Mouse (Mus musculus) embryonic fibroblast, embryonic 13.5 days (primary cell): ENCODE data around the gene Lcmt1. TPM values are rescaled to one million over a fixed set of nuclear protein-coding genes. Genes with fewer than 3 reads are reported as not detected.

Source experiments
- H3K27ac ChIP-seq: 2 replicates; pipeline ENCODE4 v1.5.1; 2012; ENCODE audit warnings: low read length, control low read depth, inconsistent platforms; ENCODE audit not compliant: insufficient read depth
- H3K4me1 ChIP-seq: 2 replicates; pipeline ENCODE4 v1.6.1; 2011; ENCODE audit warnings: low read length; ENCODE audit not compliant: control insufficient read depth, insufficient read depth
- H3K4me3 ChIP-seq: 2 replicates; pipeline ENCODE4 v1.5.1; 2011; ENCODE audit warnings: mild to moderate bottlenecking, control low read depth, low read length; ENCODE audit not compliant: insufficient read depth
- CTCF ChIP-seq: IDR thresholded peaks from 2 replicates; pipeline ENCODE4 v1.5.1; 2011; ENCODE audit warnings: mild to moderate bottlenecking, control low read depth, low read length, moderate library complexity, borderline replicate concordance; ENCODE audit not compliant: insufficient read depth
- POLR2A ChIP-seq: IDR thresholded peaks from 2 replicates; pipeline ENCODE4 v1.6.1; 2011; ENCODE audit warnings: low read depth, mild to moderate bottlenecking, control low read depth, low read length, moderate library complexity
- polyA plus RNA-seq: library from polyadenylated mRNA; stranded (reverse); fragments of >200 nt; gene quantifications from 2 replicates; pipeline ENCODE4 v1.2.4, GENCODE M21; 2011; ENCODE audit warnings: low read depth; ENCODE audit not compliant: missing spikeins, insufficient read length

The Lcmt1 gene
- polyA plus RNA-seq, 1 experiment = 32.0 TPM

- TF ChIP-seq CTCF (peak; percentile 97), POLR2A (no peak)
- Histone ChIP-seq H3K4me3 (no peak overlapping the region), H3K4me1 (no peaks in the 10 kb centered on the region), H3K27ac (no peak overlapping the region)
Observed at GRCm38 (mm10) chr7:123465692-123466387, 96.3 kb downstream of the Lcmt1 start.

GRCm38 (mm10) chr7:123467961-123468360 lies 98.4 kb downstream of the Lcmt1 start:
- TF ChIP-seq POLR2A (no peak), CTCF (no peak)
- Histone ChIP-seq H3K4me3 (no peak overlapping the region), H3K27ac (no peak overlapping the region), H3K4me1 (no peaks in the 10 kb centered on the region)

Other genes with a start within 250 kb of the Lcmt1 start
- gene Tnrc6a, start 245.9 kb upstream of the Lcmt1 start, polyA plus RNA-seq = 62.1 and 77.1 TPM in 2 replicates
- not detected in 2 replicates for gene Slc5a11, start 155.0 kb upstream of the Lcmt1 start, polyA plus RNA-seq
- 23.0 and 30.7 TPM in 2 replicates for gene Arhgap17, start 131 bp downstream of the Lcmt1 start, polyA plus RNA-seq
- gene Aqp8, start 92.5 kb downstream of the Lcmt1 start, polyA plus RNA-seq = not detected in 2 replicates
- gene Zkscan2, start 130.7 kb downstream of the Lcmt1 start, polyA plus RNA-seq = 2.0 and 3.4 TPM in 2 replicates